Mouse (Mus musculus): ENCODE results near the gene Pla2g7. TPM values are rescaled to one million over a fixed set of nuclear protein-coding genes. Genes with fewer than 3 reads are reported as not detected.

Gene Pla2g7
- polyA plus RNA-seq, 1 experiment, result 13.5 TPM

- TF ChIP-seq CTCF (IDR thresholded peaks at IDR 0.05; ENCODE audit: low read depth, low read length), result no peak
- TF ChIP-seq EP300 (IDR thresholded peaks at IDR 0.05; ENCODE audit: insufficient read depth, low read depth, low read length), result no peak
- no peak for TF ChIP-seq POLR2A (IDR thresholded peaks at IDR 0.05; ENCODE audit: insufficient read depth, low read length)
- no peaks in the 10 kb centered on the region for H3K27me3 ChIP-seq (ENCODE audit: control insufficient read depth, insufficient read depth, low read length, poor library complexity, severe bottlenecking)
- no peak overlapping the region for H3K9ac ChIP-seq (ENCODE audit: low read depth, poor library complexity, severe bottlenecking)
- H3K4me1 ChIP-seq (ENCODE audit: control insufficient read depth, insufficient read depth, low read length), result no peaks in the 10 kb centered on the region
- no peaks in the 10 kb centered on the region for H3K36me3 ChIP-seq (ENCODE audit: control insufficient read depth, insufficient read depth, low read length, poor library complexity, severe bottlenecking)
- H3K27ac ChIP-seq (ENCODE audit: insufficient read depth, low read length), result no peak overlapping the region
- H3K4me3 ChIP-seq (ENCODE audit: low read depth, low read length), result no peak overlapping the region
- peaks cover under 1% of the 10 kb centered on the region; the same call in 1 of the 2 replicates for H3K9me3 ChIP-seq (replicated peaks; ENCODE audit: control insufficient read depth, insufficient read depth, low read length, poor library complexity, severe bottlenecking)
These were observed 306 bp upstream of the Pla2g7 start for GRCm38 (mm10) chr17:43567593-43567991.

- Histone ChIP-seq H3K9me3 (replicated peaks; ENCODE audit: control insufficient read depth, insufficient read depth, low read length, poor library complexity, severe bottlenecking) (no peaks in the 10 kb centered on the region), H3K9ac (ENCODE audit: low read depth, poor library complexity, severe bottlenecking) (no peak overlapping the region), H3K4me1 (ENCODE audit: control insufficient read depth, insufficient read depth, low read length) (no peaks in the 10 kb centered on the region), H3K4me3 (ENCODE audit: low read depth, low read length) (no peak overlapping the region), H3K27ac (ENCODE audit: insufficient read depth, low read length) (no peak overlapping the region), H3K36me3 (ENCODE audit: control insufficient read depth, insufficient read depth, low read length, poor library complexity, severe bottlenecking) (no peaks in the 10 kb centered on the region), H3K27me3 (ENCODE audit: control insufficient read depth, insufficient read depth, low read length, poor library complexity, severe bottlenecking) (no peaks in the 10 kb centered on the region)
- no peak for TF ChIP-seq POLR2A (IDR thresholded peaks at IDR 0.05; ENCODE audit: insufficient read depth, low read length)
- no peak for TF ChIP-seq EP300 (IDR thresholded peaks at IDR 0.05; ENCODE audit: insufficient read depth, low read depth, low read length)
- no peak for TF ChIP-seq CTCF (IDR thresholded peaks at IDR 0.05; ENCODE audit: low read depth, low read length)
These were observed 1.4 kb downstream of the Pla2g7 start for GRCm38 (mm10) chr17:43569287-43569686.

GRCm38 (mm10) chr17:43573624-43574073 is 5.8 kb downstream of the Pla2g7 start:
- Histone ChIP-seq H3K4me1 (ENCODE audit: control insufficient read depth, insufficient read depth, low read length) (no peaks in the 10 kb centered on the region), H3K9me3 (replicated peaks; ENCODE audit: control insufficient read depth, insufficient read depth, low read length, poor library complexity, severe bottlenecking) (no peaks in the 10 kb centered on the region), H3K4me3 (ENCODE audit: low read depth, low read length) (no peak overlapping the region), H3K27ac (ENCODE audit: insufficient read depth, low read length) (no peak overlapping the region), H3K9ac (ENCODE audit: low read depth, poor library complexity, severe bottlenecking) (no peak overlapping the region), H3K36me3 (ENCODE audit: control insufficient read depth, insufficient read depth, low read length, poor library complexity, severe bottlenecking) (no peaks in the 10 kb centered on the region; the same call in 1 of the 2 replicates), H3K27me3 (ENCODE audit: control insufficient read depth, insufficient read depth, low read length, poor library complexity, severe bottlenecking) (no peaks in the 10 kb centered on the region)
- TF ChIP-seq EP300 (IDR thresholded peaks at IDR 0.05; ENCODE audit: insufficient read depth, low read depth, low read length), result no peak
- TF ChIP-seq CTCF (IDR thresholded peaks at IDR 0.05; ENCODE audit: low read depth, low read length), result no peak

- Histone ChIP-seq H3K9ac (ENCODE audit: low read depth, poor library complexity, severe bottlenecking) (no peak overlapping the region), H3K27me3 (ENCODE audit: control insufficient read depth, insufficient read depth, low read length, poor library complexity, severe bottlenecking) (no peaks in the 10 kb centered on the region), H3K36me3 (ENCODE audit: control insufficient read depth, insufficient read depth, low read length, poor library complexity, severe bottlenecking) (no peaks in the 10 kb centered on the region; the same call in 1 of the 2 replicates), H3K9me3 (replicated peaks; ENCODE audit: control insufficient read depth, insufficient read depth, low read length, poor library complexity, severe bottlenecking) (no peaks in the 10 kb centered on the region), H3K4me1 (ENCODE audit: control insufficient read depth, insufficient read depth, low read length) (peaks cover 2% of the 10 kb centered on the region), H3K4me3 (ENCODE audit: low read depth, low read length) (no peak overlapping the region), H3K27ac (ENCODE audit: insufficient read depth, low read length) (no peak overlapping the region)
- TF ChIP-seq EP300 (IDR thresholded peaks at IDR 0.05; ENCODE audit: insufficient read depth, low read depth, low read length) (no peak), POLR2A (IDR thresholded peaks at IDR 0.05; ENCODE audit: insufficient read depth, low read length) (no peak), CTCF (IDR thresholded peaks at IDR 0.05; ENCODE audit: low read depth, low read length) (no peak)
These were observed 12.6 kb downstream of the Pla2g7 start for GRCm38 (mm10) chr17:43580456-43580855.

- Histone ChIP-seq H3K4me1 (ENCODE audit: control insufficient read depth, insufficient read depth, low read length) (peaks cover 2% of the 10 kb centered on the region), H3K36me3 (ENCODE audit: control insufficient read depth, insufficient read depth, low read length, poor library complexity, severe bottlenecking) (no peaks in the 10 kb centered on the region; the same call in 1 of the 2 replicates), H3K9me3 (replicated peaks; ENCODE audit: control insufficient read depth, insufficient read depth, low read length, poor library complexity, severe bottlenecking) (no peaks in the 10 kb centered on the region), H3K27me3 (ENCODE audit: control insufficient read depth, insufficient read depth, low read length, poor library complexity, severe bottlenecking) (no peaks in the 10 kb centered on the region), H3K9ac (ENCODE audit: low read depth, poor library complexity, severe bottlenecking) (no peak overlapping the region), H3K4me3 (ENCODE audit: low read depth, low read length) (no peak overlapping the region), H3K27ac (ENCODE audit: insufficient read depth, low read length) (no peak overlapping the region)
- TF ChIP-seq POLR2A (IDR thresholded peaks at IDR 0.05; ENCODE audit: insufficient read depth, low read length) (no peak), EP300 (IDR thresholded peaks at IDR 0.05; ENCODE audit: insufficient read depth, low read depth, low read length) (no peak), CTCF (IDR thresholded peaks at IDR 0.05; ENCODE audit: low read depth, low read length) (no peak)
These were observed 13.1 kb downstream of the Pla2g7 start for GRCm38 (mm10) chr17:43581012-43581467.

GRCm38 (mm10) chr17:43584771-43585170 is 16.9 kb downstream of the Pla2g7 start:
- H3K27me3 ChIP-seq (ENCODE audit: control insufficient read depth, insufficient read depth, low read length, poor library complexity, severe bottlenecking), result no peaks in the 10 kb centered on the region
- no peak overlapping the region for H3K27ac ChIP-seq (ENCODE audit: insufficient read depth, low read length)
- H3K4me1 ChIP-seq (ENCODE audit: control insufficient read depth, insufficient read depth, low read length), result peaks cover 2% of the 10 kb centered on the region
- TF ChIP-seq EP300 (IDR thresholded peaks at IDR 0.05; ENCODE audit: insufficient read depth, low read depth, low read length), result no peak
- TF ChIP-seq CTCF (IDR thresholded peaks at IDR 0.05; ENCODE audit: low read depth, low read length), result no peak
- no peak for TF ChIP-seq POLR2A (IDR thresholded peaks at IDR 0.05; ENCODE audit: insufficient read depth, low read length)
- H3K9ac ChIP-seq (ENCODE audit: low read depth, poor library complexity, severe bottlenecking), result no peak overlapping the region
- H3K36me3 ChIP-seq (ENCODE audit: control insufficient read depth, insufficient read depth, low read length, poor library complexity, severe bottlenecking), result no peaks in the 10 kb centered on the region
- H3K4me3 ChIP-seq (ENCODE audit: low read depth, low read length), result no peak overlapping the region
- H3K9me3 ChIP-seq (replicated peaks; ENCODE audit: control insufficient read depth, insufficient read depth, low read length, poor library complexity, severe bottlenecking), result no peaks in the 10 kb centered on the region
